Mouse (Mus musculus) C2C12 (cell line): ENCODE data around the gene Frmd8. TPM values are rescaled to one million over a fixed set of nuclear protein-coding genes. Genes with fewer than 3 reads are reported as not detected.

Experiments
- H3K27me3 ChIP-seq: one replicate; pipeline ENCODE4 v1.6.1; 2011; ENCODE audit not compliant: control insufficient read depth, insufficient read depth, insufficient read length
- H3K36me3 ChIP-seq: one replicate; pipeline ENCODE4 v1.6.1; 2011; ENCODE audit not compliant: control insufficient read depth, insufficient read depth
- H3K4me3 ChIP-seq: one replicate; pipeline ENCODE4 v1.5.1; 2011; ENCODE audit warnings: mild to moderate bottlenecking, control low read depth; ENCODE audit not compliant: poor library complexity, insufficient read depth, severe bottlenecking
- H3K79me2 ChIP-seq: one replicate; pipeline ENCODE4 v1.6.1; 2011; ENCODE audit not compliant: control insufficient read depth, insufficient read depth
- H3K79me3 ChIP-seq: one replicate; pipeline ENCODE4 v1.6.1; 2011; ENCODE audit warnings: low read depth, control low read depth
- H3ac ChIP-seq: one replicate; pipeline ENCODE3; 2011; ENCODE audit warnings: low read depth; ENCODE audit not compliant: control insufficient read depth, insufficient read length
- CEBPB ChIP-seq: IDR thresholded peaks from one replicate; pipeline ENCODE4 v1.6.1; 2011; ENCODE audit warnings: low read depth, mild to moderate bottlenecking, control low read depth, moderate library complexity
- CTCF ChIP-seq: IDR thresholded peaks from one replicate; pipeline ENCODE4 v1.5.1; 2011; ENCODE audit not compliant: control insufficient read depth, insufficient read depth, insufficient read length
- FOSL1 ChIP-seq: IDR thresholded peaks from one replicate; pipeline ENCODE4 v1.8.0; 2011; ENCODE audit warnings: mild to moderate bottlenecking, low read length; ENCODE audit not compliant: poor library complexity, insufficient read depth, severe bottlenecking
- MAX ChIP-seq: IDR thresholded peaks from one replicate; pipeline ENCODE4 v1.6.1; 2011; ENCODE audit warnings: mild to moderate bottlenecking, control low read depth
- MYOD1 ChIP-seq: IDR thresholded peaks from one replicate; pipeline ENCODE4 v1.6.1; 2011; ENCODE audit warnings: low read depth; ENCODE audit not compliant: control insufficient read depth, insufficient read length
- MYOG ChIP-seq: IDR thresholded peaks from one replicate; pipeline ENCODE4 v1.6.1; 2011; ENCODE audit not compliant: control insufficient read depth, insufficient read length; ENCODE audit errors: extremely low read depth
- USF1 ChIP-seq: IDR thresholded peaks from one replicate; pipeline ENCODE4 v1.6.1; 2011; ENCODE audit warnings: low read depth, mild to moderate bottlenecking, control low read depth, moderate library complexity
- polyA plus RNA-seq: library from polyadenylated mRNA; unstranded; fragments of >200 nt; fragmentation: generic; extraction: Trizol; gene quantifications from one replicate; pipeline ENCODE4 v1.2.1, GENCODE M21; 2012; ENCODE audit warnings: missing spikeins

The Frmd8 gene
- polyA plus RNA-seq, 1 experiment = 44.1 TPM

DNA sequence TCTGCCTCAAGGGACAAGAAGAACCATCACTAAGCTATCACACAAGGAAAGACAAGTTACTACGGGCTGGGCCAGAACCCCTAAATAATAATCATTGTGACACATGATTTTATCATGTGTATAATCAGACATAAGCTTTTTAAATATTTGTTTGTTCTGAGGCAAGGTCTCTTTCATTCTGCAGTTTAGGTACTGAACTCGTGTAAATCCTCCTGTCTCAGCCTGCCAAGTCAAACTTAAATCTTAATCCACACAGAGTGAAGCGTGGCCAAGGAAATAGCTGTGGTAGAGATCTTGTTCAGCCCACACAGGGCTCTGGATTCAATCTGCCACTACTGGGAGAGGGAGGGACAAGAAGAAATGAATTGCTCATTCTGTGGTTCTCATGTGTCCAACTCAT lies 32.2 kb upstream of the Frmd8 start:
- no peaks in the 10 kb centered on the region for H3K27me3 ChIP-seq
- H3K36me3 ChIP-seq = peaks cover 57% of the 10 kb centered on the region
- TF ChIP-seq MYOD1 (no peak), FOSL1 (no peak), USF1 (no peak), CTCF (no peak), MAX (no peak), MYOG (no peak), CEBPB (no peak)
- H3K4me3 ChIP-seq = no peak overlapping the region
- no peak overlapping the region for H3ac ChIP-seq
- peaks cover 49% of the 10 kb centered on the region for H3K79me3 ChIP-seq
- peaks cover 59% of the 10 kb centered on the region for H3K79me2 ChIP-seq

- no peaks in the 10 kb centered on the region for H3K79me2 ChIP-seq
- H3K36me3 ChIP-seq = peaks cover 36% of the 10 kb centered on the region
- peak within 1 kb of the TSS; percentile 28 for H3K4me3 ChIP-seq
- H3ac ChIP-seq = peak within 1 kb of the TSS; percentile 76
- no peaks in the 10 kb centered on the region for H3K79me3 ChIP-seq
- no peak for TF ChIP-seq MAX
- H3K27me3 ChIP-seq = no peaks in the 10 kb centered on the region
Observed at GRCm38 (mm10) chr19:5894002-5894678, 19.1 kb upstream of the Frmd8 start, which contains the start of gene Tigd3. Tigd3 (minus strand) TSS chr19:5894149.

DNA sequence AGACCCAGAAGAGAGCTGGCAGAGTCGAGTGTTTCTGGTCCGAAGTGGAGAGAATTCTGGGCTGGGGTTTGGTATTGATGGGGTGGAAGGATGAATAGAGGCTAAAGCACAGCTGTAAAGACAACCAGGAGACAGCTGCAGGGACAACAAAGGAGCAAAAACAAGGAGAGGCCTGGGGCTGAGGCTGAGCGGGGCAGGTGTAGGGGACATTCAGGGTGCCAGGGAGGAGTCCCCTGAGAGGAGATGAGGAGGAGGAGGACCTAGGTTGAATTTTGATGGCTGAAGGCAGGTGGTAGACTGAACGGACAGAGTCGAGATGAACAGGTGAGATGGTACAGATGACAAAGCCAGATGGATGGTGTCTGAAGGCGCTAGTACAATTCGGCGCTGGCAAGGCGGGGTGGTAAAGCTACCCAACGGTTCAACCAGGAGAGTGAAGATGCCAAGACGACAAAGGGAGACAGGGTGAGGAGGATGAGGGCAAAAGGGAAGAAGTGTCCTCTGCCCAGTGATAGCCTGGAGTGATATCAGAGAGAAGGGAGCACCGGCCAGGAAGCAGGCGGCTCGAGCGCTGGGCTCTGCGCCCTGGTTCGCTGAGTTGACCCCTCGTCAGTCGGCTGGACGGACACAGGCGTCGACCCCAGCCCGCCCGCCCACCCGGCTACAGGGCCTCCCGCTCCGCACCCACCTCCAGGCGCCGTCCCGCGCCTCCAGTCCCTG lies 18.4 kb upstream of the Frmd8 start:
- Histone ChIP-seq H3ac (peak overlapping the region; percentile 76), H3K79me3 (no peaks in the 10 kb centered on the region), H3K27me3 (no peaks in the 10 kb centered on the region), H3K36me3 (peaks cover 31% of the 10 kb centered on the region), H3K4me3 (peak overlapping the region; percentile 28), H3K79me2 (no peaks in the 10 kb centered on the region)
- TF ChIP-seq MYOD1 (no peak), MAX (no peak), CEBPB (no peak), FOSL1 (no peak), CTCF (no peak), USF1 (no peak), MYOG (no peak)

DNA sequence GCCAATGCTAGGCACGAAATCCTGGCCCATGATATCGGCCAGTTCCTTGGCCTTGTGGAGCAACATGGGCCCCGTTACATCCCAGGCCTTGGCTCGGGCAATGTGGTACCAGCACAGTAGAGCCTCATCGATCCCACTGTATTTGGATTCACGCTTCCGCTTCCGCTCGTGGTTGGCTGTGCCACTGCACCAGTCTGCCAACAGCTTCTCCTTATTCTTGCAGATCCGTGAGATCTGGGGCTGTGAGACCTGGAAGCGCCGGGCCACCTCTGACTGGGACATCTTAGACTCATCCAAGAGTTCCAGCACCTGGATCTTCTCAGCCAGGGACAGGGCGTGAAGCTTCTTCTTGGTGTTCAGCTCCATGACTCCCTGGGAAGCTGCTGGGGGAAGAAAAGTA lies 17.7 kb upstream of the Frmd8 start:
- H3K36me3 ChIP-seq = peaks cover 26% of the 10 kb centered on the region
- TF ChIP-seq FOSL1 (no peak), CTCF (no peak), MAX (no peak), CEBPB (no peak), USF1 (no peak), MYOD1 (no peak), MYOG (no peak)
- H3K79me2 ChIP-seq = no peaks in the 10 kb centered on the region
- no peak overlapping the region for H3ac ChIP-seq
- no peaks in the 10 kb centered on the region for H3K27me3 ChIP-seq
- H3K4me3 ChIP-seq = no peak overlapping the region
- no peaks in the 10 kb centered on the region for H3K79me3 ChIP-seq

GRCm38 (mm10) chr19:5892262-5892661 lies 17.2 kb upstream of the Frmd8 start:
- no peaks in the 10 kb centered on the region for H3K79me2 ChIP-seq
- TF ChIP-seq FOSL1 = no peak
- no peak for TF ChIP-seq CEBPB
- no peak for TF ChIP-seq MYOG
- no peak for TF ChIP-seq USF1
- no peak for TF ChIP-seq MYOD1
- no peak for TF ChIP-seq MAX
- no peak for TF ChIP-seq CTCF
- no peaks in the 10 kb centered on the region for H3K79me3 ChIP-seq
- H3K36me3 ChIP-seq = peaks cover 24% of the 10 kb centered on the region
- no peaks in the 10 kb centered on the region for H3K27me3 ChIP-seq
- no peak overlapping the region for H3K4me3 ChIP-seq
- H3ac ChIP-seq = no peak overlapping the region
